Mouse (Mus musculus) megakaryocyte, embryonic 14.5 days (primary cell): ENCODE measurements around the gene Slc39a3.
"Not testable (repeated sequence)": the region's sequence is repeated elsewhere in the genome, so short reads cannot be mapped to it uniquely, and the experiment has no call there.

ENCODE experiments used
- FLI1 ChIP-seq: IDR thresholded peaks from 2 replicates; pipeline ENCODE4 v1.6.1; 2012; ENCODE audit warnings: low read length, inconsistent platforms, mixed read lengths
- GATA1 ChIP-seq: IDR thresholded peaks from 3 replicates; pipeline ENCODE4 v1.6.1; 2012; ENCODE audit warnings: mixed read lengths, low read length, inconsistent platforms, borderline replicate concordance

GRCm38 (mm10) chr10:81045246-81045645 lies 8.0 kb upstream of the Slc39a3 start:
- TF ChIP-seq GATA1, FLI1: not testable (repeated sequence)
